Mouse (Mus musculus): ENCODE results near the gene Spata32.

Gene Spata32

GRCm38 (mm10) chr11:103173041-103173770 lies 45.0 kb downstream of the Spata32 start:
- no peak for DNase-seq (ENCODE audit: low spot score)

GRCm38 (mm10) chr11:103172392-103173040 lies 45.7 kb downstream of the Spata32 start:
- DNase-seq (ENCODE audit: low spot score), result no peak

- no peak for DNase-seq (ENCODE audit: low spot score)
Observed at GRCm38 (mm10) chr11:103171703-103172391, 46.4 kb downstream of the Spata32 start.

GRCm38 (mm10) chr11:103171286-103171620 lies 47.0 kb downstream of the Spata32 start:
- DNase-seq (ENCODE audit: low spot score), result no peak

- peak; percentile 38 for DNase-seq (ENCODE audit: low spot score)
Observed at GRCm38 (mm10) chr11:103170494-103171285, 47.5 kb downstream of the Spata32 start, which contains the start of gene Fmnl1. Fmnl1 (plus strand) TSS chr11:103171107.

GRCm38 (mm10) chr11:103170111-103170493 lies 48.1 kb downstream of the Spata32 start:
- no peak for DNase-seq (ENCODE audit: low spot score)

GRCm38 (mm10) chr11:103169664-103170063 lies 48.6 kb downstream of the Spata32 start:
- DNase-seq (ENCODE audit: low spot score), result no peak

GRCm38 (mm10) chr11:103168690-103169390 lies 49.4 kb downstream of the Spata32 start:
- DNase-seq (ENCODE audit: low spot score), result no peak

- DNase-seq (ENCODE audit: low spot score), result no peak
Observed at GRCm38 (mm10) chr11:103164391-103164790, 53.8 kb downstream of the Spata32 start.

GRCm38 (mm10) chr11:103162132-103162531 lies 56.1 kb downstream of the Spata32 start:
- peak; percentile 52 for DNase-seq (ENCODE audit: low spot score)

- DNase-seq (ENCODE audit: low spot score), result no peak
Observed at GRCm38 (mm10) chr11:103161449-103161848, 56.8 kb downstream of the Spata32 start.

- no peak for DNase-seq (ENCODE audit: low spot score)
Observed at GRCm38 (mm10) chr11:103160738-103161137, 57.5 kb downstream of the Spata32 start.

- peak; percentile 93 for DNase-seq (ENCODE audit: low spot score)
Observed at GRCm38 (mm10) chr11:103158621-103159478, 59.4 kb downstream of the Spata32 start.
